Mouse (Mus musculus): ENCODE data around the gene Mctp1.

DNA sequence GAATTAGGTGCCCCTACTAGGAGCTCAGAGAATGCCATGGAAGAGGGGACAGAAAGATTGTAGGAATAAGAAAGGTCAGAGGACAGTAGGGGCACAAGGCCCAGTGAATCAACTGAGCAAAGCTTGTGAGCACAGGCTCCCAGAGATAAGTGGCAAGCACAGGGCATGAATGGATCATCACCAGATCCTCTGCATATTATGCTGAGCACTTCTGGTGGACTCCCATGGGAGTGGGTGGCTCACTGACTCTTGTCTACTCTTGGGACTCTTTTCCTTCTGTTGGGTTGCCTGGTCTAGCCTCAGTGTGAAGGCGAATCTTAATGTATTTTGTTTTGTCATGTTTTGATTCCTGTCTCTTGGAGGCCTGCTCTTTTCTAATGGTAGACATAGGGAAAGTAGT, 684.5 kb downstream of the Mctp1 start:
- TF ChIP-seq POLR2A (IDR thresholded peaks at IDR 0.05; ENCODE audit: control insufficient read depth, low read depth, low read length) (no peak), CTCF (IDR thresholded peaks at IDR 0.05; ENCODE audit: control insufficient read depth, insufficient read depth, insufficient replicate concordance, low read depth, low read length) (no peak)
